Comparison of ENCODE assay signal across 8 mouse cellular contexts in genomic region chr13:48324290-48324718, GRCm38 (mm10).
DNase-seq lines count a peak whose midpoint lies in the region; ATAC-seq lines count a peak whose summit lies in the region.

No protein-coding gene starts in this region.

- H3K9me3 ChIP-seq in lung, embryonic 15.5 days, result no peaks in the 10 kb centered on the region
- H3K9me3 ChIP-seq in midbrain, embryonic 11.5 days (ENCODE audit: control insufficient read depth, low read length), result no peaks in the 10 kb centered on the region

- no peak for ATAC-seq in lung, embryonic 15.5 days (ENCODE audit: borderline replicate concordance, extremely low read depth, low FRiP score, low TSS enrichment)
- no peak for ATAC-seq in midbrain, embryonic 11.5 days (ENCODE audit: low FRiP score)

- H3K27me3 ChIP-seq in lung, embryonic 15.5 days, result no peaks in the 10 kb centered on the region
- H3K27me3 ChIP-seq in midbrain, embryonic 11.5 days (ENCODE audit: control insufficient read depth, insufficient read depth, low read length), result peaks cover 5% of the 10 kb centered on the region

- H3K27ac ChIP-seq in lung, embryonic 15.5 days, result no peak overlapping the region
- no peak overlapping the region for H3K27ac ChIP-seq in midbrain, embryonic 11.5 days (ENCODE audit: low read depth, low read length)

- 0 out of 2 replicates have a peak, but pooled peaks cover 2% of the 10 kb centered on the region for H3K4me1 ChIP-seq in lung, embryonic 15.5 days
- H3K4me1 ChIP-seq in midbrain, embryonic 11.5 days (ENCODE audit: control insufficient read depth, insufficient read depth, low read length), result peaks cover 7% of the 10 kb centered on the region; the same call in 1 of the 2 replicates

- H3K4me3 ChIP-seq in lung, embryonic 15.5 days, result no peak overlapping the region
- no peak overlapping the region for H3K4me3 ChIP-seq in midbrain, embryonic 11.5 days (ENCODE audit: low read depth, low read length)

- H3K9ac ChIP-seq in lung, embryonic 15.5 days, result no peak overlapping the region
- peak overlapping the region; percentile 34; the same call in 1 of the 2 replicates for H3K9ac ChIP-seq in midbrain, embryonic 11.5 days (ENCODE audit: low read length)

- H3K36me3 ChIP-seq in lung, embryonic 15.5 days, result no peaks in the 10 kb centered on the region
- H3K36me3 ChIP-seq in midbrain, embryonic 11.5 days (ENCODE audit: control insufficient read depth, insufficient read depth, low read length), result no peaks in the 10 kb centered on the region

- H3K4me2 ChIP-seq in lung, embryonic 15.5 days, result 0 out of 2 replicates have a peak overlapping the region, but pooled peaks have one; percentile 9
- H3K4me2 ChIP-seq in midbrain, embryonic 11.5 days, result peak overlapping the region; percentile 12; the same call in 1 of the 2 replicates

- no peak for DNase-seq in lung, adult 18-20 months
- DNase-seq in cerebellum, postnatal 25 days, result peak; percentile 8 to 34
- DNase-seq in heart, postnatal 10 days, result peak; percentile 34 to 39
- DNase-seq in midbrain, embryonic 11.5 days (ENCODE audit: low spot score, missing footprints), result no peak
- DNase-seq in lung, postnatal 25 days (ENCODE audit: low spot score), result no peak
- DNase-seq in right cerebral cortex, postnatal 14 days, result no peak
- no peak for DNase-seq in urinary bladder, adult 2 months (ENCODE audit: low spot score)

- intact Hi-C loops in heart, postnatal 10 days (cut with DNase I), result no loop called here

- WGBS in lung, embryonic 15.5 days, result 9% methylated on average over 8 of the region's 8 CpGs
- WGBS in midbrain, embryonic 11.5 days, result 12% methylated on average over 7 of the region's 8 CpGs

Comparison
In these comparisons a context has a peak if more than half of its experiments do, and no peak if none do; other contexts are left out.
1. DNase-seq: peak in cerebellum, postnatal 25 days (2 of 2) and heart, postnatal 10 days (2 of 2); none in lung, adult 18-20 months (0 of 2), midbrain, embryonic 11.5 days (single experiment), lung, postnatal 25 days (single experiment), right cerebral cortex, postnatal 14 days (single experiment) and urinary bladder, adult 2 months (single experiment).